Mouse (Mus musculus) stomach, postnatal 0 days (tissue): ENCODE measurements around the gene Gzmm.

ENCODE experiments used
- CTCF ChIP-seq: IDR thresholded peaks from 2 replicates; pipeline ENCODE4 v1.5.1; 2016; ENCODE audit warnings: antibody characterized with exemption, low read depth, mild to moderate bottlenecking, moderate library complexity
- EP300 ChIP-seq: optimal IDR thresholded peaks from 2 replicates; pipeline ENCODE3; 2016; ENCODE audit warnings: antibody characterized with exemption

DNA sequence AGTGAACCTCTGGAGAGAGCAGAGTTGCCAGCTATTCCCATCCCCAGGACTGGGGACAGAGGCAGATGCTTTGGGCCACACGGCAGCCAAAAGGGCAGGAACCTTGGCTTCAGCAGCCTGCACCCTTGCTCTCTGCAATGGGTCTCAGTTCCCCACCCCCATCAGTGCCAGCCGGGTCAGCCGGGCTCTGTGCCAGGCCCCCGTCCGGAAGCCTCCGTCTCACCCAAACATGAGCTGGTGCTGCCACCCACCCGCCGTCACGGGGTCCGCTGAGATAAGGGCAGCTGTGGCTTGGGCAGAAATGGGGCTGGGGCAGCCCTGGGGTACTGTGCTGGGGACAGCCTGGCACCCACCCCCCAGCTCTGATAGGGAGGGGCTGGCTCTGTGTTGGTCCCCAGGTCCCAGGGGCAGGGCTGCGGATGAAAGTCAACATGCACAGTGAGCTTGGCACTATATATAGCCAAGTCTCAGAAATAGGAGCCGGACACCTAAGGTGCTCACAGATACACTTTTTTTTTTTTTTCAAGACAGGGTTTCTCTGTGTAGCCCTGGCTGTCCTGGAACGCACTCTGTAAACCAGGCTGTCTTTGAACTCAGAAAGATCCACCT is 40.6 kb downstream of the Gzmm start:
- TF ChIP-seq CTCF (no peak), EP300 (no peak)
